Mouse (Mus musculus) C2C12 (cell line): ENCODE measurements around the gene Psmd7. TPM values are rescaled to one million over a fixed set of nuclear protein-coding genes. Genes with fewer than 3 reads are reported as not detected.

Experiments used
- H3K27me3 ChIP-seq: one replicate; pipeline ENCODE4 v1.6.1; 2011; ENCODE audit not compliant: control insufficient read depth, insufficient read depth, insufficient read length
- H3K36me3 ChIP-seq: one replicate; pipeline ENCODE4 v1.6.1; 2011; ENCODE audit not compliant: control insufficient read depth, insufficient read depth
- H3K4me3 ChIP-seq: one replicate; pipeline ENCODE4 v1.5.1; 2011; ENCODE audit warnings: mild to moderate bottlenecking, control low read depth; ENCODE audit not compliant: poor library complexity, insufficient read depth, severe bottlenecking
- H3K79me2 ChIP-seq: one replicate; pipeline ENCODE4 v1.6.1; 2011; ENCODE audit not compliant: control insufficient read depth, insufficient read depth
- H3K79me3 ChIP-seq: one replicate; pipeline ENCODE4 v1.6.1; 2011; ENCODE audit warnings: low read depth, control low read depth
- H3ac ChIP-seq: one replicate; pipeline ENCODE3; 2011; ENCODE audit warnings: low read depth; ENCODE audit not compliant: control insufficient read depth, insufficient read length
- CEBPB ChIP-seq: IDR thresholded peaks from one replicate; pipeline ENCODE4 v1.6.1; 2011; ENCODE audit warnings: low read depth, mild to moderate bottlenecking, control low read depth, moderate library complexity
- CTCF ChIP-seq: IDR thresholded peaks from one replicate; pipeline ENCODE4 v1.5.1; 2011; ENCODE audit not compliant: control insufficient read depth, insufficient read depth, insufficient read length
- FOSL1 ChIP-seq: IDR thresholded peaks from one replicate; pipeline ENCODE4 v1.8.0; 2011; ENCODE audit warnings: mild to moderate bottlenecking, low read length; ENCODE audit not compliant: poor library complexity, insufficient read depth, severe bottlenecking
- MAX ChIP-seq: IDR thresholded peaks from one replicate; pipeline ENCODE4 v1.6.1; 2011; ENCODE audit warnings: mild to moderate bottlenecking, control low read depth
- MYOD1 ChIP-seq: IDR thresholded peaks from one replicate; pipeline ENCODE4 v1.6.1; 2011; ENCODE audit warnings: low read depth; ENCODE audit not compliant: control insufficient read depth, insufficient read length
- MYOG ChIP-seq: IDR thresholded peaks from one replicate; pipeline ENCODE4 v1.6.1; 2011; ENCODE audit not compliant: control insufficient read depth, insufficient read length; ENCODE audit errors: extremely low read depth
- USF1 ChIP-seq: IDR thresholded peaks from one replicate; pipeline ENCODE4 v1.6.1; 2011; ENCODE audit warnings: low read depth, mild to moderate bottlenecking, control low read depth, moderate library complexity
- polyA plus RNA-seq: library from polyadenylated mRNA; unstranded; fragments of >200 nt; fragmentation: generic; extraction: Trizol; gene quantifications from one replicate; pipeline ENCODE4 v1.2.1, GENCODE M21; 2012; ENCODE audit warnings: missing spikeins

Psmd7 gene
- polyA plus RNA-seq, 1 experiment: 226 TPM

GRCm38 (mm10) chr8:107621930-107622623, 33.8 kb upstream of the Psmd7 start:
- H3ac ChIP-seq: no peak overlapping the region
- H3K4me3 ChIP-seq: no peak overlapping the region
- H3K36me3 ChIP-seq: no peaks in the 10 kb centered on the region
- no peak for TF ChIP-seq MYOD1
- no peak for TF ChIP-seq FOSL1
- TF ChIP-seq CTCF: no peak
- TF ChIP-seq MYOG: no peak
- TF ChIP-seq MAX: no peak
- TF ChIP-seq USF1: no peak
- TF ChIP-seq CEBPB: no peak
- no peaks in the 10 kb centered on the region for H3K27me3 ChIP-seq
- no peaks in the 10 kb centered on the region for H3K79me3 ChIP-seq
- no peaks in the 10 kb centered on the region for H3K79me2 ChIP-seq

- Histone ChIP-seq H3ac (no peak overlapping the region), H3K4me3 (no peak overlapping the region), H3K27me3 (no peaks in the 10 kb centered on the region), H3K36me3 (no peaks in the 10 kb centered on the region), H3K79me3 (no peaks in the 10 kb centered on the region), H3K79me2 (no peaks in the 10 kb centered on the region)
- no peak for TF ChIP-seq MAX
- TF ChIP-seq FOSL1: no peak
- no peak for TF ChIP-seq MYOG
- TF ChIP-seq CTCF: no peak
- TF ChIP-seq USF1: no peak
- TF ChIP-seq CEBPB: no peak
- TF ChIP-seq MYOD1: no peak
Observed at GRCm38 (mm10) chr8:107621136-107621535, 32.9 kb upstream of the Psmd7 start.

GRCm38 (mm10) chr8:107618499-107618898, 30.2 kb upstream of the Psmd7 start:
- H3K79me2 ChIP-seq: no peaks in the 10 kb centered on the region
- no peaks in the 10 kb centered on the region for H3K79me3 ChIP-seq
- TF ChIP-seq USF1 (no peak), MYOG (no peak), MAX (no peak), FOSL1 (no peak), CEBPB (no peak)
- H3K4me3 ChIP-seq: no peak overlapping the region
- H3ac ChIP-seq: no peak overlapping the region
- H3K27me3 ChIP-seq: peaks cover 9% of the 10 kb centered on the region
- no peaks in the 10 kb centered on the region for H3K36me3 ChIP-seq

GRCm38 (mm10) chr8:107613411-107613810, 25.1 kb upstream of the Psmd7 start:
- Histone ChIP-seq H3K36me3 (no peaks in the 10 kb centered on the region), H3K79me2 (no peaks in the 10 kb centered on the region), H3K79me3 (no peaks in the 10 kb centered on the region), H3ac (no peak overlapping the region), H3K4me3 (no peak overlapping the region), H3K27me3 (peaks cover 22% of the 10 kb centered on the region)
- TF ChIP-seq CEBPB (no peak), FOSL1 (no peak), MYOD1 (no peak), MYOG (no peak), USF1 (no peak), MAX (no peak), CTCF (no peak)

- TF ChIP-seq FOSL1: no peak
- no peak for TF ChIP-seq MYOD1
- no peak for TF ChIP-seq USF1
- no peak for TF ChIP-seq CEBPB
- no peak for TF ChIP-seq CTCF
- no peak for TF ChIP-seq MAX
- TF ChIP-seq MYOG: no peak
Observed at GRCm38 (mm10) chr8:107610845-107611244, 22.6 kb upstream of the Psmd7 start.

GRCm38 (mm10) chr8:107608751-107609150, 20.5 kb upstream of the Psmd7 start:
- Histone ChIP-seq H3K36me3 (no peaks in the 10 kb centered on the region), H3ac (no peak overlapping the region), H3K79me3 (no peaks in the 10 kb centered on the region), H3K4me3 (no peak overlapping the region), H3K79me2 (no peaks in the 10 kb centered on the region), H3K27me3 (peaks cover 28% of the 10 kb centered on the region)
- TF ChIP-seq MYOD1 (no peak), MAX (no peak), CTCF (no peak), USF1 (no peak), FOSL1 (no peak), MYOG (no peak), CEBPB (no peak)

More at GRCm38 (mm10) chr8:107610845-107611244, 22.6 kb upstream of the Psmd7 start:
- H3K36me3 ChIP-seq: no peaks in the 10 kb centered on the region
- H3K27me3 ChIP-seq: peaks cover 31% of the 10 kb centered on the region
- no peak overlapping the region for H3ac ChIP-seq
- no peak overlapping the region for H3K4me3 ChIP-seq
- H3K79me2 ChIP-seq: no peaks in the 10 kb centered on the region
- no peaks in the 10 kb centered on the region for H3K79me3 ChIP-seq
